Mouse (Mus musculus) cerebellum, postnatal 10 days (tissue): ENCODE measurements at regions not wholly inside any gene's neighbourhood (a gene's known extent, or its start where the extent isn't known, plus 50 kb on each side); places are given as distances from the start of the nearest gene placed in this dataset.
"Not testable (repeated sequence)": the region's sequence is repeated elsewhere in the genome, so short reads cannot be mapped to it uniquely, and the experiment has no call there.

ENCODE experiments used
- DNase-seq, 2 experiments: peaks; one replicate each; pipeline ENCODE4 v3.0.0; 2021; ENCODE audit warnings: mixed read lengths in 2 of 2

- no peak for DNase-seq
These were observed 303.8 kb upstream of the Flrt2 start for GRCm38 (mm10) chr12:95388185-95388584.

DNA sequence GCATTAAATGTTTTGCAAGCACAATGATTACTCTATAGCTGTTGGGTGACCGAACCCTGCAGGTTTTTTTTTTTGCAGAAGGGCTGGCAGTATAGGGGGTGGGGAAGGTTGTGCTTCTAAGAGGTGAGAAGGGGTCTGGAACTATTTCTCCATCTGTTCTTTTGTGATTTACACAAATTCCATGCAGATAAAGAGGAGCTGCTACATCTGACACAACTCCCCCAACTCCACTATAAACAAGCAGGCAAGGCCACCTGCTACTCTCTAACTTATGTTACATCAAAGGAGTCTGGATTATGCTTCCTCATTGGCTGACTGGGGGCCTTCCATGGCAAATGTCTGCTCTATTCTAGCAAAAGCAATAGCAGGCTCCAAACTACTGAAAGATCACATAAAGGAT lies 299.2 kb upstream of the Flrt2 start:
- no peak for DNase-seq

DNA sequence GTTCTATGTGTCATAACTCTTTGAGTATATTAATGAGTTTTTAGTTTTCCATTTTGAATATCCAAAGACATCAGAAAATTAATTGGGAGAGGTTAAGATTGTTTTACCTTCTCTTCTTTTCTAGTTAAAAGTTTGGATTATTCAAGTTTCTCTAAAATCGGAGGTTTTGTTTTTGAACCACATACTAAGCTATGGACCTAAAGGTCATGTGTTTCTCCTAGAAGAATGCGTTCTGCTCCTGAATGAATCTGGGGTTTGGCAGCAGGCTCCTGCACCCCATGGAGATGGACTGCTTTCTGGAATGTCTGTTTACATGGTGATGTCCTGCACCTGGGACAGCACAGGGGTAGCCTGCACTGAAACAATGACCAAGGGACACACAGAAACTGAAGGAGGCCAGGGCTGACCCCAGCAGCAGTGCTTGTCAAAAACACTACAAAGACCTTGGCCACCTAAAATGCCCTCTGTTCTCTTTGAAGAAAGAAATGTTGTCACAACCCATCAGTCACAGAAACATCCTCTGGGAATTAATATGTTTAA lies 297.0 kb upstream of the Flrt2 start:
- DNase-seq, result peak; percentile 5 to 13

- DNase-seq, result no peak
These were observed 271.2 kb upstream of the Flrt2 start for GRCm38 (mm10) chr12:95420861-95421260.

DNA sequence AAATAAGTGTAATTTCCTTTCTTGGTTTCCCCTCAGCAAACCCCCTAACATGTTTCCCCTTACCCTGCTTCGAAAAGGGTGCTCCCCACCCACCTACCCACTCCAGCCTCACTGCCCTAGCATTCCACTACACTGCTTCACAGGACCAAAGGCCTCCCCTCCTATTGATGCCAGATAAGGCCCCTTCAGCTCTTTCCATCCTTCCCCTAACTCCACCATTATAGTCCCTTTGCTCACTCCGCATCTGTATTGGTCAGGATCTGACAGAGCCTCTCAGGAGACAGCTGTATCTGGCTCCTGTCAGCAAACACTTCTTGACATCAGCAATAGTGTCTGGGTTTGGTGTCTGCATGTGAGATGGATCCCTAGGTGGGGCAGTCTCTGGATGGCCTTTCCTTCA lies 267.3 kb upstream of the Flrt2 start:
- no peak for DNase-seq

GRCm38 (mm10) chr12:95437226-95437625 lies 254.8 kb upstream of the Flrt2 start:
- no peak for DNase-seq

- DNase-seq, result peak in 1 of 2 experiments; percentile 1
These were observed 234.5 kb upstream of the Flrt2 start for GRCm38 (mm10) chr12:95457480-95457879.

GRCm38 (mm10) chr12:95466502-95467490 lies 225.2 kb upstream of the Flrt2 start:
- DNase-seq, result no peak

DNA sequence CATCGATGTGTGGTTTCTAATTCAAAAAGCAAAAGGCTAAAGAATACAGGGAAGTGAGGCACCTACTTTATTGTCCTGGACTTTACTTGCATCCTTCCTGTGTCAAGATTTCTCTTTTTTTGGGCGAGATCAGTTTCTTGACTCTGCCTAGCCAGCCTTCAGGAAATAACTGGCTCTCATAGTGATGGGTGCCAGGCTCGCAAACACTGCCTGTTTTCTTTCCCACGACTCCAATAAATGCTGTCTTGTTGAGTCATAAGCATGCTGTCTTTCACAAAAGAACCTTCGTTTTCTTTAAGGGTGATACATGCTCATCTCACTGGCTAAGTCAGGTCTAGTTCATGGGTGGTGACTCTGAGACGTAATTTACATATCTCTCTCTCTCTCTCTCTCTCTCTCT lies 222.1 kb upstream of the Flrt2 start:
- no peak for DNase-seq

DNA sequence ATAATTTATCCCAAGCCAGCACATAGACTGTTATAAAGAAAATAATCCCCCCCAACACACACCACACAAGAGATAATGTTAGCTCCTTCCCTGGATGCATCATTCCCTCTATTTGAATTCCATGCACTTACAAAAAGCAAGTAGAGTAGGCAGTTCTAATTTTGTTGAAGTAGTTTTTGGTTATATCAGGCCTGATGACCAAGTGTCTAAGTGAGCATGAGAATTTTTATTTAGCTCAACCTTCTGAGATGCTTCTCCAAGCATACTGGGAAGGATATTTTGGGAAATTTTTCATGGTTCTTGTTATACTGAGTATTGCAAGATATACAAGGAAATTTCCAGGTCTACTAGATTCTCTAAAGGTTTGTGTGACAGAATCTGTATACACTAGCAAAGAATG lies 205.5 kb upstream of the Flrt2 start:
- no peak for DNase-seq

GRCm38 (mm10) chr12:95488371-95488770 lies 203.7 kb upstream of the Flrt2 start:
- no peak for DNase-seq

- no peak for DNase-seq
These were observed 202.7 kb upstream of the Flrt2 start for GRCm38 (mm10) chr12:95489374-95489773.

DNA sequence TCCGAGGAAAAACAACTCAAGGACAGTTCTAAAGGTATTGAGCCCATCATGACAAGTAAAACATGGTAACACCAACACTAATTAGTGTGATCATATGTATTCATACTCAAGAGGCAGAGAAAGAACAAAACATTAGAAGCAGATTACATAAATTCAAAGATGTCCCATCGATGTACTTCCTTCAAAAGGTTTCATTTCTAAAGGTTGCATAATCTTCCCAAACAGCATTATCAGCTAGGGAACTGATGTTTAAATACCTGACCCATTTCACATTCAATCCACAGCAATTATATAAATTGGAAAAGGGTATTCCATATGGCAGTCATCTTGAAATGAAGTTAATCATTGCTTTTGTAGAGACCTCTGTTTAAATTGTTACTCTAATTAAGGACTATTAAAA lies 202.2 kb upstream of the Flrt2 start:
- DNase-seq, result no peak

DNA sequence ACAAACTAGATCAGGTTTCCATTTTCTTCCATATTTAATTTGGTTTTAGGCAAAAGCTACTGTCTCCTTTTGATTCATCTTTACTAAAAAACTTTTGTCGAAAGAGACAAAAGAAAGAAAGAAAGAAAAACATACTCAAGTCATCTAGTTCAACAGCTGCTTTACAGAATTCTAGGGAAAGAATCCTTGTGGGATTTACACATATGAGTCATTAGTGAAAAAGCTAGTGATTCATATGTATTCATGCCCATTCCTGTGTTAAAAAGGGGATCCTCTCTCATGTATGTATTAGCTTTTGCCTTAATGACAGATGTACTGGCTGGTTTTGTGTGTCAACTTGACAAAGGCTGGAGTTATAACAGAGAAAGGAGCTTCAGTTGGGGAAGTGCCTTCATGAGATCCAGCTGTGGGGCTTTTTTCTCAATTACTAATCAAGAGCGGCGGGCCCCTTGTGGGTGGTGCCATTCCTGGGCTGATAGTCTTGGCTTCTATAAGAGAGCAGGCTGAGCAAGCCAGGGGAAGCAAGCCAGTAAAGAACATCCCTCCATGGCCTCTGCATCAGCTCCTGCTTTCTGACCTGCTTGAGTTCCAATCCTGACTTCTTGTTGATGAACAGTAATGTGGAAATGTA lies 200.1 kb upstream of the Flrt2 start:
- not testable (repeated sequence) for DNase-seq

GRCm38 (mm10) chr12:95501443-95501842 lies 190.6 kb upstream of the Flrt2 start:
- DNase-seq, result no peak

- DNase-seq, result no peak
These were observed 172.0 kb upstream of the Flrt2 start for GRCm38 (mm10) chr12:95520008-95520407.

- DNase-seq, result no peak
These were observed 170.0 kb upstream of the Flrt2 start for GRCm38 (mm10) chr12:95522052-95522451.

DNA sequence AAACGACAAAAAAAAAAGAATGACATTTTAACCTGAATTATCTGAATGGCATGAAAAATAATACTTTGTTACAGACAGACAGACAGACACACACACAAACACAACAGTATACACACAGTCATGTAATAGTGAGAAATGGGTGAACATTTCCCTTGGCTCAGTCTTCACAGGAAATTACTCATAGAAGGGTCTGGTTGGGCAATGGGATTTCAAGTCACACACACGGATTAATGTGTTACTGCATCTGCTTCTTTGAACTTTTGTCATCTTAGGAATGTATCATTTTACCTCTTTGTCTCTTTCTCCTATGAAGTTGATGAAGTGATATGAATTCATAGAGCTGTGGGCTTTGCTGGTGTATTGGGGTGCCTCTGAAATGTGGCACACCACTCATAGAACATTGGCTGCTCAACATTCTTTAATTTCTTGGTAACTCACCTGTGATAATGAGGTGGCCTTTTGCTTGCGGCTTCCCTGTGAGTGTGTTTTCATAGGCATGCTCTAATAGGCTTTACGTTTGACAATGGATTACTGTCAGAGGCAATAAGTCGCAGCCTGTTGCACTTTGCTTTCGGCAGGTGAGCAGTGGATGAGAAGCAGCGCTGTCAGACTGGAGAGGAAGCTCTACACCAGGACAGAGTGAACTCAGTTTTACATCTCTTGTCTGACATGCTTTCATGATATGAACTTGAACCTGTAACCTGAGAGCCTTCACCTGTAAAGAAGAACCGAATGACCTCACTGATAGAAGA lies 158.0 kb upstream of the Flrt2 start:
- DNase-seq, result no peak

DNA sequence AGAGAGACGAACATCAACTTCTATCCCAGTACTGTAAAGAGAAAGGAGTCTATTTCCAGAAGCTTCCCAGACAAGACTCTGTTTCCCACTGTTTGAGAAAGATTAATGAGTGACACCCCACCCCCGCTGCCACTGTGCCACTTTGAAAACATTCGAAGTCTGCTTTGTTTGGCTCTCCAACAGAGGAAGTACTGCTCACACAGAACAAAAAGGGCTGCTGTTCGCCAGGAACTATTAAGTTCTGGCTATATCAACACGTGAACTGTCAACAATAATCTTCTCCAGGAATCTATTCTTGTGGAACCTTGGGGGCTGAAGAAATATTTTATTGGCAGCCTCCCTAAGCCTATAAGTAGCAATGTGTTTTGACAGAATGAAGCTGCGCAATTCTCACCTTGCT lies 144.7 kb upstream of the Flrt2 start:
- peak; percentile 21 to 31 for DNase-seq

DNA sequence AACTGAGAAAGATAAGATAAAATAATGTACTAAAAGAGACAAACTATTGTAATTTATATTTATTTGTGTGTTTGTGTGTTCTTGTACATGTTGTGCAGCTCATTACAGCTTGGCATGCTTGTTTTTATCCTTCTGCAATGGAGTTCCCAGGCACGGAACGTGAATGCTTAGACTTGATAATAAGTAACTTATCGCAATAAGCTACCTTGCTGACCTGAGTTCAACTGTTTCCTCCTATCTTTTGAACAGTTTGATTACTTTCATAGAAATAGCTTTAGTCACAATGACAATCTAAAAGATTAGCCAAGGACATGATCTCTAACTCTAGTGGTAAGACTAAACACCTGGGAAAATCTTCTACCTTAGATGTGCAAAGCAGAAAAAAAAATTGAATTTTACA lies 138.9 kb upstream of the Flrt2 start:
- DNase-seq, result no peak

- DNase-seq, result no peak
These were observed 133.2 kb upstream of the Flrt2 start for GRCm38 (mm10) chr12:95558706-95559406.

DNA sequence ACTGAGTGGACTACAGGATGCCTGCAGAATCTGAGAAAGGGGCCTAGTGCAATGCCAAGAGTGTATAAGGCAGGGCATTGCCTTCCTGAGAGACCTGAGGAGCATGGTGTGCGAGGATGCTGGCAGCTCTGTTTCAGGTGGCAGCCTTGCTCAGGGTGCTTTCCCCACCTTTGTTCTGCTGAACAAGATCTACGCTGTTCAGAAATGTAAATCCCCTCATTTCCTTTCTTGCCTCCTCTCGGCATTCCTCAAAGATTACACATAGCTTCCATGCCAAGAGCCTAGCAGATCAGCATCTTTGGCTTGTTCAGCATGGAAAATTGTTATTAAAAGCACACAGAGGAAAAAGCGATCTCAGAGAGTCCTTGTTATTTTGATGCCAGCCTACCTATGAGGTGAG lies 128.6 kb upstream of the Flrt2 start:
- no peak for DNase-seq
